In genomic region chr10:89921965-89922364, GRCm38 (mm10) we compare ENCODE assay signal across 23 mouse cellular contexts. TPM values are rescaled to one million over a fixed set of nuclear protein-coding genes. Genes with fewer than 3 reads are reported as not detected.
"Had no signal": no experiment of that assay in that cellular context is flagged by ENCODE, and none has a peak within 500 bp of the region (broad histone marks: within the 10 kb centered on the region; RNA-seq: fewer than 3 reads in every experiment).

No protein-coding gene starts in this region.

- ATAC-seq: inflammation-experienced regulatory T-cells, adult 6 months; intestine, embryonic 16.5 days; liver, postnatal 0 days; lung, postnatal 0 days; midbrain, embryonic 15.5 days had no signal

- H3K4me3 ChIP-seq: layer of hippocampus, adult 2 months; left cerebral cortex, adult 2 months; limb, embryonic 12.5 days; limb, embryonic 15.5 days; midbrain, embryonic 12.5 days; midbrain, embryonic 15.5 days; neural tube, embryonic 13.5 days; stomach, embryonic 15.5 days had no signal

- H3K27me3 ChIP-seq: limb, embryonic 12.5 days; limb, embryonic 15.5 days; midbrain, embryonic 12.5 days; midbrain, embryonic 15.5 days; neural tube, embryonic 13.5 days; stomach, embryonic 15.5 days had no signal

- H3K4me1 ChIP-seq: limb, embryonic 12.5 days; limb, embryonic 15.5 days; midbrain, embryonic 12.5 days; midbrain, embryonic 15.5 days; neural tube, embryonic 13.5 days; stomach, embryonic 15.5 days had no signal

- DNase-seq: kidney, adult 18-20 months; kidney, adult 9 months; kidney, postnatal 14 days; layer of hippocampus, adult 9-11 months; liver, postnatal 0 days; lung, embryonic 14.5 days; retina, postnatal 1 day; spleen, adult 18-20 months; thymus, postnatal 25 days had no signal

- H3K27ac ChIP-seq: layer of hippocampus, adult 2 months; left cerebral cortex, adult 2 months; limb, embryonic 12.5 days; limb, embryonic 15.5 days; liver, embryonic 14.5 days; macrophage; midbrain, embryonic 12.5 days; midbrain, embryonic 15.5 days; neural tube, embryonic 13.5 days; stomach, embryonic 15.5 days had no signal

- H3K9me3 ChIP-seq: limb, embryonic 15.5 days; midbrain, embryonic 15.5 days; stomach, embryonic 15.5 days had no signal

- H3K36me3 ChIP-seq: limb, embryonic 12.5 days; limb, embryonic 15.5 days; midbrain, embryonic 12.5 days; midbrain, embryonic 15.5 days; stomach, embryonic 15.5 days had no signal

RNA-seq across cellular contexts. Expression of gene Anks1b, which starts 48.7 kb away (rescaled TPM):
- total RNA-seq: megakaryocyte, adult 5-6 weeks had no signal
- polyA plus RNA-seq: liver, embryonic 14.5 days; liver, postnatal 0 days; macrophage had no signal
